Mouse (Mus musculus) intestine, postnatal 0 days (tissue): ENCODE results near the gene Ccdc28b. TPM values are rescaled to one million over a fixed set of nuclear protein-coding genes. Genes with fewer than 3 reads are reported as not detected.

Experiments used
- ATAC-seq: fragments of 200-750 bp; cut with Nextera tagmentation; 2 replicates; pipeline ENCODE4 v1.8.0; 2017; ENCODE audit warnings: mild to moderate bottlenecking, moderate TSS enrichment, moderate library complexity
- H3K27ac ChIP-seq: fragments of 300-500 bp; sonication (generic); 2 replicates; pipeline ENCODE4 v1.5.1; 2014; ENCODE audit warnings: mild to moderate bottlenecking, low read depth, low read length, moderate library complexity
- H3K27me3 ChIP-seq: fragments of 300-500 bp; sonication (generic); replicated peaks from 2 replicates; pipeline ENCODE4 v1.6.1; 2014; ENCODE audit warnings: low read length, mixed read lengths; ENCODE audit not compliant: control insufficient read depth, insufficient read depth
- H3K36me3 ChIP-seq: fragments of 300-500 bp; sonication (generic); 2 replicates; pipeline ENCODE4 v1.6.1; 2014; ENCODE audit warnings: mild to moderate bottlenecking, moderate library complexity; ENCODE audit not compliant: control insufficient read depth, insufficient read depth
- H3K4me1 ChIP-seq: fragments of 300-500 bp; sonication (generic); replicated peaks from 2 replicates; pipeline ENCODE4 v1.6.1; 2014; ENCODE audit warnings: antibody characterized with exemption, low read length, mixed read lengths; ENCODE audit not compliant: control insufficient read depth, insufficient read depth
- H3K4me2 ChIP-seq: fragments of 300-500 bp; sonication (generic); replicated peaks from 2 replicates; pipeline ENCODE4 v1.6.1; 2014; ENCODE audit warnings: low read depth, mild to moderate bottlenecking, moderate library complexity
- H3K4me3 ChIP-seq: fragments of 300-500 bp; sonication (generic); 2 replicates; pipeline ENCODE4 v1.5.1; 2014; ENCODE audit warnings: low read depth, low read length
- H3K9ac ChIP-seq: fragments of 300-500 bp; sonication (generic); 2 replicates; pipeline ENCODE4 v1.6.1; 2014; ENCODE audit warnings: mild to moderate bottlenecking, low read depth, low read length
- H3K9me3 ChIP-seq: fragments of 300-500 bp; sonication (generic); 2 replicates; pipeline ENCODE4 v1.6.1; 2016; ENCODE audit warnings: mixed run types; ENCODE audit not compliant: control insufficient read depth
- CTCF ChIP-seq: sonication (generic); IDR thresholded peaks from 2 replicates; pipeline ENCODE4 v1.5.1; 2016; ENCODE audit warnings: low read depth, mild to moderate bottlenecking, control low read depth, antibody characterized with exemption, moderate library complexity
- WGBS: fragments of 180-500 bp; shearing (Covaris S2); extraction: QIAGEN DNeasy Blood & Tissue Kit; methylation state at CpG from one replicate; pipeline ENCODE4 v1.1.7; 2014; 5-methylcytosine and 5-hydroxymethylcytosine counted together
- polyA plus RNA-seq: library from polyadenylated mRNA; unstranded; fragments of >200 nt; fragmentation: Nextera tagmentation; extraction: Ambion mirVana; gene quantifications from 2 replicates; pipeline ENCODE4 v1.2.1, GENCODE M21; 2015

Ccdc28b gene
- polyA plus RNA-seq, 1 experiment from 2014 or later, result 32.0 TPM

- WGBS, result 1% methylated on average over 36 of the region's 36 CpGs
- Histone ChIP-seq H3K27ac (peak overlapping the region; percentile 76; the same call in 1 of the 2 replicates), H3K36me3 (no peaks in the 10 kb centered on the region), H3K9ac (peak overlapping the region; percentile 45; the same call in 1 of the 2 replicates), H3K9me3 (no peaks in the 10 kb centered on the region), H3K4me2 (peak overlapping the region; percentile 71), H3K4me1 (no peaks in the 10 kb centered on the region), H3K27me3 (no peaks in the 10 kb centered on the region), H3K4me3 (peak overlapping the region; percentile 35)
- peak; percentile 81 for TF ChIP-seq CTCF
- peak; percentile 77 for ATAC-seq
Measured at GRCm38 (mm10) chr4:129584884-129585608, 38.7 kb downstream of the Ccdc28b start.

DNA sequence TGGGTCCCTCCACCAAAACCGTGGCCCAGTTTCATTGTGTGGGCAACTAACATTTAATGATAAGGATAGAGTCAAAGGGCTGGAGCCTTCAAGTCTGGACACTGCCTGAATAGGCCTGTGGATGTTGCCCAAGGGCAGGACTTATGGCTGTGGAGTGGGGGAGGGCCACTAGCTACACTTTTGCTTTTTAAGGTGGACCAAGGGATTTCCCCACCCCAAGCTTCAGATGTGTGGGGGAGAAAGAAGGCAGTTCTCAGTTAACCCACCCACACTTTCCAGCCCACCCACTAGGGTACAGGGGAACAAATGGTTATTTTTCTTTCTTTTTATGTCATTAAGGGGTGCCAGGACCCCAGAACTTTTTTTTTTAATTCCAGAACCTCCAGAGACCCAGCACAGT, 39.4 kb downstream of the Ccdc28b start:
- peak overlapping the region; percentile 71 for H3K4me2 ChIP-seq
- no peaks in the 10 kb centered on the region for H3K9me3 ChIP-seq
- H3K27me3 ChIP-seq, result no peaks in the 10 kb centered on the region
- H3K9ac ChIP-seq, result peak overlapping the region; percentile 45; the same call in 1 of the 2 replicates
- H3K36me3 ChIP-seq, result no peaks in the 10 kb centered on the region
- no peaks in the 10 kb centered on the region for H3K4me1 ChIP-seq
- peak overlapping the region; percentile 76; the same call in 1 of the 2 replicates for H3K27ac ChIP-seq
- no peak for ATAC-seq
- H3K4me3 ChIP-seq, result peak overlapping the region; percentile 35; the same call in 1 of the 2 replicates
- TF ChIP-seq CTCF, result no peak
- 82% methylated on average over 1 of the region's 1 CpGs for WGBS

DNA sequence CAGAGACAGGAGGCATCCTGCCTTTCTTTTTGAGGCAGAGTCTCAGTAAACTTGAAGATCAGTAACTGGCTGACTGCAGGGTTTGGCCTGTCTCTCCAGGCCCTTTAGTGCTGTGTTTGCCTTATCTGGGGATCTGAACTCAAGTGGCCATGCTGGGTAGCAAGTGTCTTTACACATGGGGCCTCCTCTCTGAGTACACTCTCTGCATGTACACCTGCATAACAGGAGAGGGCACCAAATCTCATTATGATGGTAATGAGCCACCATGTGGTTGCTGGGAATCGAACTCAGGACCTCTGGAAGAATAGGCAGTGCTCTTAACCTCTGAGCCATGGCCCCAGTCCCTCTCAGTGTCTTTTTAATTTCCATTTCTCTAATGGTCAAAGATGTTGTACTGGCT, 41.5 kb downstream of the Ccdc28b start:
- no peak overlapping the region for H3K9ac ChIP-seq
- TF ChIP-seq CTCF, result peak; percentile 18; the same call in 1 of the 2 replicates
- no peak overlapping the region for H3K27ac ChIP-seq
- H3K4me3 ChIP-seq, result no peak overlapping the region
- 86% methylated on average over 1 of the region's 1 CpGs for WGBS
- no peaks in the 10 kb centered on the region for H3K27me3 ChIP-seq
- no peaks in the 10 kb centered on the region for H3K36me3 ChIP-seq
- H3K4me2 ChIP-seq, result no peak overlapping the region
- no peaks in the 10 kb centered on the region for H3K4me1 ChIP-seq
- ATAC-seq, result no peak
- H3K9me3 ChIP-seq, result no peaks in the 10 kb centered on the region

DNA sequence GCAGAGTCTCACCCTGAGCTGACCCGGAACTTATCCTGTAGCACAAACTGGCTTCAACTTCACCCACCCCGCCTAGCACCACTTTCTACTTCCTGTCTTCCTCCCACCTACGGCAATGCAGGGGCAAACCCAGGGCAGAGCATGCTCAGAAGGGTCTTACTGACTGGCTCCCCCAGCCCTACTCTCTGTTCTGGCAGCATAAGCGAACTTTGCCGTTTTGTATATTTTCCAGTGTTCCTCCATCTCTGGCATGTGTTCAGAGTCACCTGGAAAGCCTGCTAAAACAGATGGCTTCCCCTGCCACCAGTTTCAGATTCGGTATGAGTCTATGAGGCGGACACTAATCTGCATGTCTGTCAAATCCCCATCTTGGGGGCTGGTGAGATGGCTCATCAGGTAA, 43.4 kb downstream of the Ccdc28b start:
- WGBS, result 69% methylated on average over 7 of the region's 7 CpGs
- no peak for ATAC-seq

GRCm38 (mm10) chr4:129578466-129578865, 45.3 kb downstream of the Ccdc28b start, which contains the start of gene Fam167b:
TSS of gene Fam167b (minus strand) at chr4:129578549.
- WGBS, result 71% methylated on average over 5 of the region's 5 CpGs
- no peaks in the 10 kb centered on the region for H3K36me3 ChIP-seq
- no peaks in the 10 kb centered on the region for H3K4me1 ChIP-seq
- H3K9ac ChIP-seq, result no peak within 1 kb of the TSS
- H3K27me3 ChIP-seq, result no peaks in the 10 kb centered on the region
- no peaks in the 10 kb centered on the region for H3K9me3 ChIP-seq
- H3K4me2 ChIP-seq, result no peak within 1 kb of the TSS; the same call in 1 of the 2 replicates
- no peak for TF ChIP-seq CTCF
- H3K4me3 ChIP-seq, result no peak within 1 kb of the TSS
- ATAC-seq, result no peak
- H3K27ac ChIP-seq, result no peak within 1 kb of the TSS

More for the DNA sequence above, 43.4 kb downstream of the Ccdc28b start:
- Histone ChIP-seq H3K9me3 (no peaks in the 10 kb centered on the region), H3K27me3 (no peaks in the 10 kb centered on the region), H3K27ac (no peak overlapping the region), H3K4me2 (no peak overlapping the region), H3K4me3 (no peak overlapping the region), H3K4me1 (no peaks in the 10 kb centered on the region), H3K36me3 (no peaks in the 10 kb centered on the region), H3K9ac (no peak overlapping the region)
- no peak for TF ChIP-seq CTCF

- WGBS, result 78% methylated on average over 7 of the region's 7 CpGs
- no peak overlapping the region for H3K4me2 ChIP-seq
- no peak overlapping the region for H3K27ac ChIP-seq
- H3K9ac ChIP-seq, result no peak overlapping the region
- no peak overlapping the region for H3K4me3 ChIP-seq
- H3K27me3 ChIP-seq, result no peaks in the 10 kb centered on the region
- TF ChIP-seq CTCF, result no peak
- H3K9me3 ChIP-seq, result no peaks in the 10 kb centered on the region
- no peaks in the 10 kb centered on the region for H3K36me3 ChIP-seq
- ATAC-seq, result no peak
- H3K4me1 ChIP-seq, result no peaks in the 10 kb centered on the region
Measured at GRCm38 (mm10) chr4:129577688-129578087, 46.1 kb downstream of the Ccdc28b start.
